Mouse (Mus musculus) limb, embryonic 11.5 days (tissue): ENCODE data around the gene Gimap4. TPM values are rescaled to one million over a fixed set of nuclear protein-coding genes. Genes with fewer than 3 reads are reported as not detected.

Experiments
- ATAC-seq: fragments of 200-750 bp; cut with Nextera tagmentation; 2 replicates; pipeline ENCODE4 v1.8.0; 2017; ENCODE audit warnings: low read depth; ENCODE audit not compliant: insufficient number of reproducible peaks, low FRiP score, low TSS enrichment
- DNase-seq: peaks from one replicate; pipeline ENCODE4 v3.0.0-alpha.2; 2015; ENCODE audit warnings: low spot score
- H3K27ac ChIP-seq: fragments of 300-500 bp; sonication (generic); replicated peaks from 2 replicates; pipeline ENCODE4 v1.5.1; 2014; ENCODE audit warnings: low read depth, mild to moderate bottlenecking, low read length
- H3K27me3 ChIP-seq: fragments of 300-500 bp; sonication (generic); 2 replicates; pipeline ENCODE4 v1.6.1; 2014; ENCODE audit warnings: mild to moderate bottlenecking, low read length, mixed read lengths; ENCODE audit not compliant: control insufficient read depth, insufficient read depth
- H3K36me3 ChIP-seq: fragments of 300-500 bp; sonication (generic); 2 replicates; pipeline ENCODE4 v1.6.1; 2014; ENCODE audit warnings: mild to moderate bottlenecking, low read length, moderate library complexity, mixed read lengths; ENCODE audit not compliant: control insufficient read depth, insufficient read depth
- H3K4me1 ChIP-seq: fragments of 300-500 bp; sonication (generic); 2 replicates; pipeline ENCODE4 v1.6.1; 2014; ENCODE audit warnings: low read length, mixed read lengths; ENCODE audit not compliant: control insufficient read depth, insufficient read depth
- H3K4me2 ChIP-seq: fragments of 300-500 bp; sonication (generic); 2 replicates; pipeline ENCODE4 v1.6.1; 2014; ENCODE audit warnings: low read depth, mild to moderate bottlenecking, moderate library complexity; ENCODE audit not compliant: severe bottlenecking
- H3K4me3 ChIP-seq: fragments of 300-500 bp; sonication (generic); 2 replicates; pipeline ENCODE4 v1.5.1; 2014; ENCODE audit warnings: low read depth, low read length
- H3K9ac ChIP-seq: fragments of 300-500 bp; sonication (generic); 2 replicates; pipeline ENCODE4 v1.6.1; 2014; ENCODE audit warnings: mild to moderate bottlenecking, low read length
- H3K9me3 ChIP-seq: fragments of 300-500 bp; sonication (generic); 2 replicates; pipeline ENCODE4 v1.6.1; 2016; ENCODE audit warnings: low read length; ENCODE audit not compliant: control insufficient read depth
- WGBS: fragments of 180-500 bp; shearing (Covaris S2); extraction: QIAGEN DNeasy Blood & Tissue Kit; methylation state at CpG from one replicate; pipeline ENCODE4 v1.1.7; 2014; 5-methylcytosine and 5-hydroxymethylcytosine counted together
- polyA plus RNA-seq: library from polyadenylated mRNA; unstranded; fragments of >200 nt; fragmentation: Nextera tagmentation; extraction: Ambion mirVana; gene quantifications from 2 replicates; pipeline ENCODE4 v1.2.1, GENCODE M21; 2014

The Gimap4 gene
- polyA plus RNA-seq, 1 experiment from 2014 or later, result 10.8 TPM

DNA sequence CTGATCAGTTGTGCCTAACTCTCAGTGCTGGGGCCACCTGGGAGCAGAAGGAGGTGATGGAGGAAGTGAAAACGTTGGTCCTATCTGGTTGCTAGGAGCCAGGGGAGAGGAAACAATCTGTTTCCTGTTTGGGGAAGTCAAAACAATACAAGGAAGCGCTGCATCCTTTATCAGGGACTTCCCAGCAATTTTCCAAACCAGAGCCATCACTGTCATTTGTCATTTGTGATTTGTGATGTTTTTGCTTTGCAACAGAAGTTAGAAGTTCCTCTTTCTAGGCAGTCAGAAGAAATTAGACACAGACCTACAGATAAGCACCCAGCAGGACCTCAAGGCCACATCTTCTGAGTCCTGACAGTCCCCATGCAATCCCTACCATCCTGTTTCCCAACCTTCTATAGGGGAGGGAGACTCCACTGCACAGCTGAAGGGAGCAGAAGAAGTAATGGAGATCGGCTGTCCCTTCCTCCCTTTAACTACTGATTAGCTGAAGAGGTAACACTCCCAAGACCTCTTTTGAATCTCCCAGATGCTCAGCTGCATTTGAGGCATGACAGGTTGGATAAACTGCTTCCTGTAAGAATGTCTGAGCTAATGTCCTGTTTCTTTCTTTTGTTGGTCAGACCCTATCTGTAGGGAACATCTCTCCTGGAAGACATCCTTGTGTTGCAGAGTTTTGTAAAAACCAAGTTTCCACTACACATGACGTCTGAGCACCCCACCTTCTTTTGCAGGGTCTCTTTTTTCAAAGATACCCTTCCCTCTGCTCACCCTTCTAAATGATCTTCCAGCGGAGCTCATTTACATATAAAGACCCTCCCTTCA is 16.1 kb downstream of the Gimap4 start:
- Histone ChIP-seq H3K36me3 (no peaks in the 10 kb centered on the region), H3K9ac (no peak overlapping the region), H3K4me1 (no peaks in the 10 kb centered on the region), H3K4me3 (no peak overlapping the region), H3K9me3 (no peaks in the 10 kb centered on the region), H3K27me3 (no peaks in the 10 kb centered on the region), H3K4me2 (no peak overlapping the region), H3K27ac (no peak overlapping the region)
- DNase-seq (no peak), ATAC-seq (no peak)
- WGBS, result 52% methylated on average over 5 of the region's 5 CpGs

DNA sequence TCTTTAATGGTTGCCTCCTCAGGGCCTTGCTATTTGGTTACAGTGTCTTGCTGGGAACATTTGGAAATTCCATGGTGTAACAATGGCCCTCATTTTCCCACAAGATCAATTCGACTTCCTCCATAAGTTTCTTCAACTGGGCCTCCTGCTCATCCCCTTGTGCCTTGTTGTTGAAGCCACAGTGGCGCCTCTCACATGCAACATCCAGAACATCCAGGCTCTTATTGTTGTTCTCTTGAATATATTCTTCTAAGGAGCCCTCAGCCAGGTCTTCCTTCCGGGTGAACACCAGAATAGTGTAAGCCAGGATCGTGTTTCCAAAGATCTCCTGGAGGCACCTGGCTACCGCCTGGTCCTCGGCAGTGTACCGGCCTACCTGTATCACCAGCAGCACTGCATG is 17.8 kb downstream of the Gimap4 start:
- no peaks in the 10 kb centered on the region for H3K9me3 ChIP-seq
- H3K4me2 ChIP-seq, result no peak overlapping the region
- no peaks in the 10 kb centered on the region for H3K36me3 ChIP-seq
- H3K4me1 ChIP-seq, result no peaks in the 10 kb centered on the region
- no peak overlapping the region for H3K4me3 ChIP-seq
- H3K9ac ChIP-seq, result no peak overlapping the region
- no peak for DNase-seq
- H3K27ac ChIP-seq, result no peak overlapping the region
- no peaks in the 10 kb centered on the region for H3K27me3 ChIP-seq
- ATAC-seq, result no peak
- 86% methylated on average over 7 of the region's 7 CpGs for WGBS

- ATAC-seq (no peak), DNase-seq (no peak)
- no peaks in the 10 kb centered on the region for H3K36me3 ChIP-seq
- H3K9ac ChIP-seq, result no peak overlapping the region
- H3K9me3 ChIP-seq, result no peaks in the 10 kb centered on the region
- WGBS, result 63% methylated on average over 5 of the region's 5 CpGs
- H3K4me2 ChIP-seq, result no peak overlapping the region
- no peaks in the 10 kb centered on the region for H3K4me1 ChIP-seq
- H3K27ac ChIP-seq, result no peak overlapping the region
- no peak overlapping the region for H3K4me3 ChIP-seq
- no peaks in the 10 kb centered on the region for H3K27me3 ChIP-seq
Observed at GRCm38 (mm10) chr6:48702601-48703000, 18.3 kb downstream of the Gimap4 start.

DNA sequence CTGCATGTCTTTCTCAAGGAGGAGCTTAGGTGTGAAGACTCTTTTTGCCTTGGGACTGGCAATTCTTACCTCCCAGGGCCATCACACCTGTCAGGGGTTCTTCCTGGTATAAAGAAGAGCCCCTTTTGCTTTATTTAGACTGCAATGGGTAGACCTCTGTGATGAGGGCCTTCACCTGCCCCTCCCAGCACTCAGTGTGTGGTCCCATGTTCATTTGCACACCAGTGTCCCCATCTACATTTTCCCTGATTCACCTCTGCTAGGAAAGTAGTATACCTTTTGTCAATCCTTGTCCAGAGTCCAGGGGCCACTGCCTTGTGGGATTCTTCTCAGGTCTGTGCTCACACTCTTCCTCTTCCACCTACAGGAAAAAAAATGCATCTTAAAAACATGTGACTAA is 19.8 kb downstream of the Gimap4 start:
- Histone ChIP-seq H3K36me3 (no peaks in the 10 kb centered on the region), H3K27me3 (no peaks in the 10 kb centered on the region), H3K27ac (no peak overlapping the region), H3K4me3 (no peak overlapping the region), H3K9ac (no peak overlapping the region), H3K9me3 (no peaks in the 10 kb centered on the region), H3K4me1 (no peaks in the 10 kb centered on the region), H3K4me2 (no peak overlapping the region)
- ATAC-seq (no peak), DNase-seq (no peak)

DNA sequence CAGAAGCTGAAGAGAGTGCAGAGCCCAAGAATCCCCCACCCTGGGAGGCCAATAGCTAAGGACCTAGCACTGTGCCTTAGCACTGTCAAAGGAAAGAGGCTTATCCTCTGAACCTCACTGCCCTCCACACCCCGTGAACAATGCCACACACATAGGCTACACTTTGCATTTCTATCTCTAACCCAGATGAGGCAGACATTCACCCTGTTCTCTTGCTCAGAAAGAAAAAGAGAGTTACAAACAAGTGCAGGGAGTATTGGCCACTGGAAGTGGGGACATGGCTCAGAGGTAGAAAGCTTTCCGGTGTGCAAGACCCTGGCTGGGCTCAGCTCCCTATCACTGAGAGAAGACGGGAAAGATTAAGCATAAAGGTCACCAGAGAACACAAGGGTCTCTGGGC is 21.8 kb downstream of the Gimap4 start:
- Histone ChIP-seq H3K9me3 (no peaks in the 10 kb centered on the region), H3K27me3 (no peaks in the 10 kb centered on the region), H3K27ac (no peak overlapping the region), H3K4me3 (no peak overlapping the region), H3K9ac (no peak overlapping the region), H3K4me1 (no peaks in the 10 kb centered on the region), H3K4me2 (no peak overlapping the region), H3K36me3 (no peaks in the 10 kb centered on the region)
- ATAC-seq (no peak), DNase-seq (no peak)
- WGBS, result 57% methylated on average over 3 of the region's 3 CpGs

GRCm38 (mm10) chr6:48718455-48718854 is 34.1 kb downstream of the Gimap4 start, which contains the start of the genes Gm28053 and Gimap7:
Gm28053 (plus strand) TSS chr6:48718607.
Gimap7 (plus strand) TSS chr6:48718621.
- Histone ChIP-seq H3K27me3 (no peaks in the 10 kb centered on the region), H3K36me3 (no peaks in the 10 kb centered on the region), H3K4me2 (no peak within 1 kb of the TSS), H3K4me3 (no peak within 1 kb of the TSS), H3K9me3 (no peaks in the 10 kb centered on the region), H3K9ac (no peak within 1 kb of the TSS), H3K4me1 (no peaks in the 10 kb centered on the region), H3K27ac (no peak within 1 kb of the TSS)
- DNase-seq, result no peak
- no peak for ATAC-seq
- 42% methylated on average over 2 of the region's 2 CpGs for WGBS

DNA sequence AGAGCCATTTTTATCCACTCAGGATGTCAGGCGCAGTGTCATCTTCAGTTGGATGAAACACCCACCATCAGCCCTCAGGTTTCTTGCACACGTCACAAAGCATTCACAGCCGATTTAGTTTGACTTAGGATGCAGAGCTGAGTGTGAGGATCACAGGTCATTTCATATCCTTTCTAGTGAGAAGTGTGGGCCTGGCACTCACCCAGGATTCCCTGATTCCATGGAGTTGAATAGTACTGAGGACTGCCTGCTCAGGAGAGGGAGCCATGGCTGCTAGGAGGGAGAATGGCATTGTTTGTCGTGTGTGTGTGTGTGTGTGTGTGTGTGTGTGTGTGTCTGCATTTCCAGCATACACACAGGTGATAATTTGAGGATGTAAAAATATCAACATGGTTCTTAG is 36.0 kb downstream of the Gimap4 start:
- Histone ChIP-seq H3K27ac (no peak overlapping the region), H3K27me3 (no peaks in the 10 kb centered on the region), H3K9ac (no peak overlapping the region), H3K4me2 (no peak overlapping the region), H3K9me3 (no peaks in the 10 kb centered on the region), H3K36me3 (no peaks in the 10 kb centered on the region), H3K4me3 (no peak overlapping the region), H3K4me1 (no peaks in the 10 kb centered on the region)
- WGBS, result 91% methylated on average over 4 of the region's 4 CpGs
- no peak for ATAC-seq
- no peak for DNase-seq

DNA sequence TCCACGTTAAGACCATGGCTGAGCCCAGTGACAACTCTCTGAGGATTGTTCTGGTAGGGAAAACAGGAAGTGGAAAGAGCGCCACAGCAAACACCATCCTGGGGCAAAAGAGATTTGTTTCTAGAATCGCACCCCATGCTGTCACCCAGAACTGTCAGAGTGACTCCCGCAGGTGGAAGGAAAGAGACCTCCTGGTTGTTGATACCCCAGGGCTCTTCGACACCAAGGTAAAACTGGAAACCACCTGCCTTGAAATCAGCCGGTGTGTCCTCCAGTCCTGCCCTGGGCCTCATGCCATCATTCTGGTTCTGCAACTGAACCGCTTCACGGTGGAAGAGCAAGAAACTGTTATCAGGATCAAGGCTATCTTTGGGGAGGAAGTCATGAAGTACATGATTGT is 39.1 kb downstream of the Gimap4 start:
- 89% methylated on average over 8 of the region's 8 CpGs for WGBS
- Histone ChIP-seq H3K4me1 (no peaks in the 10 kb centered on the region), H3K9me3 (no peaks in the 10 kb centered on the region), H3K9ac (no peak overlapping the region), H3K36me3 (no peaks in the 10 kb centered on the region), H3K27me3 (no peaks in the 10 kb centered on the region), H3K4me3 (no peak overlapping the region), H3K4me2 (no peak overlapping the region), H3K27ac (no peak overlapping the region)
- ATAC-seq (no peak), DNase-seq (no peak)

- Histone ChIP-seq H3K36me3 (no peaks in the 10 kb centered on the region), H3K27ac (no peak overlapping the region), H3K27me3 (no peaks in the 10 kb centered on the region), H3K9me3 (no peaks in the 10 kb centered on the region), H3K4me1 (no peaks in the 10 kb centered on the region), H3K4me2 (no peak overlapping the region), H3K9ac (no peak overlapping the region), H3K4me3 (no peak overlapping the region)
- DNase-seq (no peak), ATAC-seq (no peak)
- WGBS, result 25% methylated on average over 1 of the region's 1 CpGs
Observed at GRCm38 (mm10) chr6:48725476-48725875, 41.1 kb downstream of the Gimap4 start.
